Mouse (Mus musculus) embryonic stem cell, embryonic (primary cell): ENCODE data around the gene Chmp2b.

ENCODE experiments used
- CTCF ChIA-PET, 4 experiments: fragments of 300-600 bp in 2 of 4; fragments of 350-600 bp in 2 of 4; sonication (Branson Sonifier 250); formaldehyde crosslinking; loops; one replicate each; lab custom pipeline; 2022; ENCODE audit warnings: inconsistent platforms in 2 of 4; lab: Charles Lee
- POLR2A ChIA-PET, 4 experiments: fragments of 300-600 bp in 2 of 4; fragments of 350-600 bp in 2 of 4; sonication (Branson Sonifier 250); formaldehyde crosslinking; loops; one replicate each; lab custom pipeline; 2022; ENCODE audit warnings: antibody characterized with exemption in 4 of 4, inconsistent platforms in 1 of 4; lab: Charles Lee

Chmp2b gene

DNA sequence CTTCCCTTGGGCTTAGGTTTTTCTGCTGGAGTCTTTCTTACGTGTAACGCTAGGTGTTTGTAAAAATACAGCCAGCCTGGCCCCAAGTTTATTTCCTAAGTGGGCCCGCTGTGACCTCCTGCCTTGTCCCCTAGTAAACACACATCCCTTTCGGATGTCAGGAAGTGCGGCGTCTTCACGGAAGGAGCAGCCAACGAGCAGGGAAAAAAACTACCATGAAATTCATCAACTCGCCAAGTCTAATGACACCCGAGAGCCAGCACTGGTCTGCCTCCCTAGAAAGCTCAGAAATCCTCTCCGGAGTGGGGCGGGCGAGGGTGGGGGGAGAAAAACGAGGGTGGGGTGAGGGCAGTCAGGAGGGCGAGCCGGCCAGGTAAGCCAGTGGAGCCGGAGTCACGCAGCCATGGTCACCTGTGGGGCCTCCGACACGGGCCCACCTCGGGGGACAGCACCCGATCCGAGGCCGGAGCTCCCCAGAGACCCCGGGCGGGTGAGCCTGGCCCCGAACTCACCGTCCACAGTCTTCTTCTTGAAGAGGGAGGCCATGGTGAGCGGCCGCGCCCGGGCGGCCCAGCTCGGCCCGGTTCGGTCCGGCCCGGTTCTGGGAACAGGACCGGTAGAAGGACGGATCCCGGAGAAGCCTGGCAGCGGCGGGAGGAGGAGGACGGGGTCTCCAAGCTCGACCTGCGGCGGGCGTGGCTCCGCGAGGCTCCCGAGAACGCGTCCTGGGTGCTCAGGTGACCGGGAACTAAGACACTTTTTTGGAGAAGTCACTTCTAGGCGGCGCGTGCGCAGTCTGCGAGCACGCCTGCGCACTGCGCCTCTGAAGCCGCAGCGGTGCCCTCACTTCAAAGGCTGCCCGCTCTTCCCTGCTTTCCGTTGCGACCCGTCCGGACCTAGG is at the start of gene Chmp2b:
Chmp2b (minus strand) TSS at position 764 of the 901 bp plus-strand sequence.
- ChIA-PET CTCF (no interaction called here), POLR2A (interaction anchor here in 3 of 4 experiments (0.7 to 1.3 kb wide), 7 partner anchors 9 to 685 kb away, joined by 3 to 4 read pairs (median 3); no protein-coding TSS in a partner anchor)

- CTCF ChIA-PET = no interaction called here
- POLR2A ChIA-PET = no interaction called here
Observed at GRCm38 (mm10) chr16:65611678-65612077, 49.2 kb upstream of the Chmp2b start.

GRCm38 (mm10) chr16:65600798-65601197 is 38.3 kb upstream of the Chmp2b start:
- CTCF ChIA-PET = no interaction called here

GRCm38 (mm10) chr16:65586111-65586865 is 23.8 kb upstream of the Chmp2b start:
- CTCF ChIA-PET = no interaction called here

More at GRCm38 (mm10) chr16:65600798-65601197, 38.3 kb upstream of the Chmp2b start:
- POLR2A ChIA-PET = no interaction called here

DNA sequence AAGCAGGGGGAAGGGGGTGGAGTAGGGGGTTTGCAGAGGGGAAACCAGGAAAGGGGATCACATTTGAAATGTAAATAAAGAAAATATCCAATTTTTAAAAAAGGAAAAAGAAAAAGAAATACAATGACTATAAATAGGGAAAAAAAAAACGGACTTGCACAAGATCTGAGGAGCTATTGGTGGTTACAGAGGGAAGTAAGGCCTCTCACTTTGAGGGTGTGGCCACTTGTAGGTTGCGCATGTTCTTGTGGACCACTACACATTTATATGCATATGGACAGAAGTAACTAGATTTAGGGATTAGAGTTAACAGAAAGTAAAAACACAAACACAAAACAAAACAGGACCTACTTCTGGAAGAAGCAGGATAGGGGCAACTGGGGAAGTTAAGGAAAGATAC is 23.2 kb upstream of the Chmp2b start:
- CTCF ChIA-PET = no interaction called here
- POLR2A ChIA-PET = no interaction called here

More at GRCm38 (mm10) chr16:65586111-65586865, 23.8 kb upstream of the Chmp2b start:
- POLR2A ChIA-PET = no interaction called here

GRCm38 (mm10) chr16:65577298-65578029 is 14.9 kb upstream of the Chmp2b start:
- CTCF ChIA-PET = no interaction called here
- POLR2A ChIA-PET = no interaction called here

DNA sequence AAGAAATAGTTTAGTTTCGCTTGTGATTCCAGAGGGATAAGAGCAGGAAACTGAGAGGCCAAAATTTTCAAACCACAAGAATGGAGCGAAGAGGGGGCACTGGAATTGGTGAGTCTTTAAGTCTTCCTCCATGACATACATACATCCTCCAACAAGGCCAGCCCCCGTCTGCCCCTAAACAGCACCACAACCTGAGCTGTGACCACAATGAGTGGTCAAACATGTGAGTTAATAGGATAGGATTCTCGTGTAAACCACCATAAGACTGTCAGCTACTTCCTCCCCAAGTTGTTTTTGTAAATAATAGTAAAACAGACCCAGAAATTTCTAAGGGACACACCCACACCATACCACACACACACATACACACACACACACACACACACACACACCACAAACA is 6.3 kb upstream of the Chmp2b start:
- ChIA-PET POLR2A (no interaction called here), CTCF (interaction anchor here in 1 of 4 experiments (0.6 kb wide), 1 partner anchor 10 kb away, joined by 4 read pairs; no protein-coding TSS in a partner anchor)

GRCm38 (mm10) chr16:65564951-65565350 is 2.4 kb upstream of the Chmp2b start:
- POLR2A ChIA-PET = interaction anchor here in 1 of 4 experiments (0.6 kb wide), 1 partner anchor 658 kb away, joined by 3 read pairs; no protein-coding TSS in a partner anchor
- CTCF ChIA-PET = interaction anchor here in 1 of 4 experiments (0.5 kb wide), 1 partner anchor 848 kb away, joined by 4 read pairs; no protein-coding TSS in a partner anchor

GRCm38 (mm10) chr16:65564306-65564705 is 1.8 kb upstream of the Chmp2b start:
- ChIA-PET CTCF (interaction anchor here in 1 of 4 experiments (0.6 kb wide), 1 partner anchor 10 kb away, joined by 6 read pairs; no protein-coding TSS in a partner anchor), POLR2A (no interaction called here)

DNA sequence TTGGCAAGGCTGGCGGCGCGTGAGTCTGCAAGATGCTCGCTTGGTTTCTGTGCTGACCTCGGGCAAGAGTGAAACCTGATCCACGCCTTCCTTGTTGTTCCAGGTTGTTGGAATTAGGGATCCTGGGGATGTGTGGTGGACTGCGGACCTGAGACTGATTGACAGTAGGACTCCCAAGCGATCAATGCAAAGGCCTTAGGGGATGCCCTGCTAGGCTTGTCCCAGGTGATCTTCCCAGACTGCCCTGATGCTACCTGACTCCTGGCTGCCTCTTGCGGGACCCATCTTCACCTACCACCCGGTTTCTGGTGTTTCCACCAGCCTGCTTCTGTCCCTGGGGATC is 309 bp upstream of the Chmp2b start:
- POLR2A ChIA-PET = interaction anchor here in 1 of 4 experiments (0.8 to 1.3 kb wide), 4 partner anchors 10 to 686 kb away, joined by 3 to 4 read pairs (median 3); no protein-coding TSS in a partner anchor
- CTCF ChIA-PET = no interaction called here

GRCm38 (mm10) chr16:65560996-65561962 is 1.2 kb downstream of the Chmp2b start:
- CTCF ChIA-PET = no interaction called here
- POLR2A ChIA-PET = interaction anchor here in 3 of 4 experiments (0.7 to 1.3 kb wide), 6 partner anchors 8 to 684 kb away, joined by 3 to 4 read pairs (median 3); no protein-coding TSS in a partner anchor

DNA sequence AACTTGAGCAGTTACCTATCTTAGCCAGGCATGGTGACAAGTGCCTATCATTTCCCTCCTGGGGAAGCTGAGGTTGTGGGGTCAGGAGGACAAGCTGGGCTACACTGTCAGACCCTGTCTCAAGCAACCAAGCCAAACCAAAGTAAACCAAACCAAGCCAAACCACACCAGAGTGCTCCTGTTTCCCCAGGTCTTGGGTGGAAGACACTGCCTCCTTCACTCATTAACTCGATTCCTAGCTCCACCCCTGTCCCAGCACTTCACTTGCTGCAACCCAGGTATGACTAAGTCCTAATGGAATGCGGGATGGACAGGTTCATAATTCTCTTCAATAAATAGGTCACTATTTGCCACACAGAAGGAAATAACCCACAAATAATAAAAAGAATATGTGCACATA is 2.9 kb downstream of the Chmp2b start:
- CTCF ChIA-PET = no interaction called here
- POLR2A ChIA-PET = interaction anchor here in 1 of 4 experiments (1.2 kb wide), 1 partner anchor 256 kb away, joined by 4 read pairs; no protein-coding TSS in a partner anchor

DNA sequence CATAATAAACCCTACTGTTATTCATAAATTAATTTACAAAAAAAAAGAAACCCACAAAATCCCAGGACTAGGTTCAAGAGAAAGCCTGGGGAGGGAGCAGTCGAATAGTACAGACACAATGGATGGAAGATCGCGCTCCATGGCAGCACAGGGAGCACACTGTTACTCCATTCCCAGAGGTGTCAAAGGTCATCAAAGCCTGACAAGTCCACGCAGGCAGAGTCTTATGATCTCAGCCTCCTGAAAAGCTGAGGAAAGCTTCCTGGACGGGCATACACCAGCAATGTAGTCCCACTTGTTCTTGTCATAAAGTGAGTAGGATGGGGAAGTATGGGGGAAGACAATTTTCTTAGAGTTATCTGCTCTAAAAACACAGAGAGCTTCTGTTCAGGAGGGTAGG is 5.2 kb downstream of the Chmp2b start:
- ChIA-PET POLR2A (no interaction called here), CTCF (no interaction called here)

DNA sequence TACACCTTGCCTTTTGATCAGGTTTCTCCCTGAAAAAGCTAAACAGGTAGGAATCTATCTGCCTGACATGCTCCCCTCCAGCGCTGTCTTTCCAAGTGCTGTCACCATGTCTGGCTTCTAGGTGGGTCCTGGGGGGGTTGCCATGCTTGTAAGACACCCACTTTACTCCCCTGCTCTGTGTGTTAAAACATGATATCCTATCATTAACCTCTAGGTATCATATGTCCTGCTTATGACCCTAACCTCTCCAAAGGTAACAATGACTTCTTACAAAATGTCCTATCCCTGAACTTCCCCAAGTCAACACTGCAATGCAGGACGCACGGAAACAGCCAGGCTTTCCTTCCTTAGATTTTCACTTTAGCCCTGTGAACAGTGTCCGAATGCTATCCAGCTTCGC is 8.3 kb downstream of the Chmp2b start:
- CTCF ChIA-PET = no interaction called here
- POLR2A ChIA-PET = interaction anchor here in 2 of 4 experiments (0.5 to 1.2 kb wide), 2 partner anchors 8 to 145 kb away, joined by 3 to 4 read pairs; partner anchors contain the start of gene Chmp2b (in 1 of the 2)

GRCm38 (mm10) chr16:65550814-65551213 is 11.7 kb downstream of the Chmp2b start:
- POLR2A ChIA-PET = no interaction called here
- CTCF ChIA-PET = no interaction called here

DNA sequence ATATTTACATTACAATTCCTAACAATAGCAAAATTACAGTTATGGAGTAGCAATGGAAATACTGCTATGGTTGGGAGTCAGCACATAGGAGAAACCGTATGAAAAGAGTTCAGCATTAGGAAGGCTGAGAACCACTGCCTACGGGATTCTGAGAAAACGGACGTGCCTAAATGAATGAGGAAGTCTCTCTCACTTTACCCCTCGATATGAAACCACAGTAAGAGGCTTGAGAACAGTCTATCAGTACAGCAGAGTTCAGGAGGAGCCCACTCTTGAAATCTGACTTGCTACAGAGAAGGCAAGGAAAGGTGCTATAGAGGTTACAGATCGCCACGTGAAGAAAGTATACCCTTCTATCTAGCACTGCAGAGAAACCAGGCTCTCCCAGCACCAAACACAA is 13.6 kb downstream of the Chmp2b start:
- ChIA-PET POLR2A (interaction anchor here in 2 of 4 experiments (0.6 to 0.8 kb wide), 2 partner anchors 13 kb away, joined by 3 read pairs; partner anchors contain the start of gene Chmp2b (in 1 of the 2)), CTCF (no interaction called here)

DNA sequence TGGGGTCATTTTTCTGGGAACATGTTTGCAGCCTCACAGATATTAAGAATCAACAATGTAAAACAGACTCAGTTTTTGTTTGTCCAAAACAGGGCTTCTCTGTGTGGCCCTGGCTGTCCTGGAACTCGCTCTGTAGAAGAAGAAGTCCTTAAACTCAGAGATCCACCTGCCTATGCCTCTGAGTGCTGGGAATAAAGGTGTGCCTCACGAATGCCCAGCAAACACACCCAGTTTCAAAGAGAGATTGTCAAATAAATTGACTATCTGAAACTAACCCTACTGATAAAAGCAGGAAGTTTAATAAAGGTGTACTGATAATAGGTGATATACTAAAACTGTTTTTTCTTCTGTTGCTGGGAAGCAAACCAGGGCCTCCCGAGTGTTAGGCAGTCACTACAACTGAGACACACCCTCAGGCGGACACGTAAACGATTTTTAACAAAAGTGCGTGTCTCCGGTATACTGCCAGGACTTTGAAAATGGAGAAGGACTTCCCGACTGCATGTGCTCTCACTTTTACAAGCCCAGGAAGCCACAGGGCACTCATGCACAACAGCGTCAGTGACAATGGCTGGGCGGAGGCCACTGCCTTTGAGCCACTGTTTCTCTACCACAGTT is 18.7 kb downstream of the Chmp2b start:
- CTCF ChIA-PET = no interaction called here
- POLR2A ChIA-PET = no interaction called here
